Mouse (Mus musculus): ENCODE data around the gene Cav3. TPM values are rescaled to one million over a fixed set of nuclear protein-coding genes. Genes with fewer than 3 reads are reported as not detected.

The Cav3 gene
- polyA plus RNA-seq, 1 experiment from 2014 or later, result 127 TPM

GRCm38 (mm10) chr6:112499456-112499855, 40.2 kb downstream of the Cav3 start:
- Histone ChIP-seq H3K27me3 (ENCODE audit: control insufficient read depth, insufficient read depth, low read length) (no peaks in the 10 kb centered on the region), H3K4me3 (ENCODE audit: low read length) (no peak overlapping the region), H3K4me2 (ENCODE audit: low read depth, low read length) (no peak overlapping the region), H3K4me1 (ENCODE audit: control insufficient read depth, insufficient read depth, low read length) (peaks cover 2% of the 10 kb centered on the region; the same call in 1 of the 2 replicates), H3K27ac (ENCODE audit: low read length) (no peak overlapping the region), H3K9ac (ENCODE audit: low read length) (no peak overlapping the region), H3K9me3 (replicated peaks; ENCODE audit: control insufficient read depth, low read length) (no peaks in the 10 kb centered on the region), H3K36me3 (ENCODE audit: control insufficient read depth, insufficient read depth) (no peaks in the 10 kb centered on the region)
- 88% methylated on average over 2 of the region's 2 CpGs for WGBS
- no peak for ATAC-seq (replicated peaks; ENCODE audit: extremely low read depth, insufficient read depth, low FRiP score)

- Histone ChIP-seq H3K36me3 (ENCODE audit: control insufficient read depth, insufficient read depth) (no peaks in the 10 kb centered on the region), H3K9me3 (replicated peaks; ENCODE audit: control insufficient read depth, low read length) (no peaks in the 10 kb centered on the region), H3K9ac (ENCODE audit: low read length) (no peak overlapping the region), H3K4me2 (ENCODE audit: low read depth, low read length) (no peak overlapping the region), H3K4me3 (ENCODE audit: low read length) (no peak overlapping the region), H3K27me3 (ENCODE audit: control insufficient read depth, insufficient read depth, low read length) (no peaks in the 10 kb centered on the region), H3K4me1 (ENCODE audit: control insufficient read depth, insufficient read depth, low read length) (peaks cover 2% of the 10 kb centered on the region; the same call in 1 of the 2 replicates), H3K27ac (ENCODE audit: low read length) (no peak overlapping the region)
- no peak for ATAC-seq (replicated peaks; ENCODE audit: extremely low read depth, insufficient read depth, low FRiP score)
- WGBS, result 62% methylated on average over 2 of the region's 2 CpGs
Observed at GRCm38 (mm10) chr6:112501156-112501555, 41.9 kb downstream of the Cav3 start.

GRCm38 (mm10) chr6:112507617-112508016, 48.3 kb downstream of the Cav3 start:
- peaks cover 6% of the 10 kb centered on the region for H3K4me1 ChIP-seq (ENCODE audit: control insufficient read depth, insufficient read depth, low read length)
- no peak overlapping the region for H3K27ac ChIP-seq (ENCODE audit: low read length)
- H3K9me3 ChIP-seq (replicated peaks; ENCODE audit: control insufficient read depth, low read length), result no peaks in the 10 kb centered on the region
- no peak overlapping the region for H3K4me2 ChIP-seq (ENCODE audit: low read depth, low read length)
- H3K4me3 ChIP-seq (ENCODE audit: low read length), result no peak overlapping the region
- no peaks in the 10 kb centered on the region for H3K36me3 ChIP-seq (ENCODE audit: control insufficient read depth, insufficient read depth)
- peaks cover 7% of the 10 kb centered on the region; the same call in 1 of the 2 replicates for H3K27me3 ChIP-seq (ENCODE audit: control insufficient read depth, insufficient read depth, low read length)
- peak; percentile 80 for ATAC-seq (replicated peaks; ENCODE audit: extremely low read depth, insufficient read depth, low FRiP score)
- WGBS, result 8% methylated on average over 2 of the region's 2 CpGs
- no peak overlapping the region for H3K9ac ChIP-seq (ENCODE audit: low read length)

GRCm38 (mm10) chr6:112509590-112510131, 50.4 kb downstream of the Cav3 start:
- no peak for ATAC-seq (replicated peaks; ENCODE audit: extremely low read depth, insufficient read depth, low FRiP score)
- 63% methylated on average over 2 of the region's 2 CpGs for WGBS
- Histone ChIP-seq H3K4me2 (ENCODE audit: low read depth, low read length) (no peak overlapping the region), H3K9ac (ENCODE audit: low read length) (no peak overlapping the region), H3K4me3 (ENCODE audit: low read length) (no peak overlapping the region), H3K27me3 (ENCODE audit: control insufficient read depth, insufficient read depth, low read length) (peaks cover 7% of the 10 kb centered on the region; the same call in 1 of the 2 replicates), H3K36me3 (ENCODE audit: control insufficient read depth, insufficient read depth) (no peaks in the 10 kb centered on the region), H3K27ac (ENCODE audit: low read length) (no peak overlapping the region), H3K4me1 (ENCODE audit: control insufficient read depth, insufficient read depth, low read length) (peaks cover 6% of the 10 kb centered on the region), H3K9me3 (replicated peaks; ENCODE audit: control insufficient read depth, low read length) (no peaks in the 10 kb centered on the region)

- 46% methylated on average over 4 of the region's 4 CpGs for WGBS
- Histone ChIP-seq H3K4me3 (ENCODE audit: low read length) (no peak overlapping the region), H3K4me1 (ENCODE audit: control insufficient read depth, insufficient read depth, low read length) (peaks cover 6% of the 10 kb centered on the region), H3K9ac (ENCODE audit: low read length) (no peak overlapping the region), H3K27me3 (ENCODE audit: control insufficient read depth, insufficient read depth, low read length) (peaks cover 7% of the 10 kb centered on the region; the same call in 1 of the 2 replicates), H3K4me2 (ENCODE audit: low read depth, low read length) (no peak overlapping the region), H3K9me3 (replicated peaks; ENCODE audit: control insufficient read depth, low read length) (no peaks in the 10 kb centered on the region), H3K27ac (ENCODE audit: low read length) (no peak overlapping the region), H3K36me3 (ENCODE audit: control insufficient read depth, insufficient read depth) (no peaks in the 10 kb centered on the region)
- no peak for ATAC-seq (replicated peaks; ENCODE audit: extremely low read depth, insufficient read depth, low FRiP score)
Observed at GRCm38 (mm10) chr6:112510346-112510745, 51.0 kb downstream of the Cav3 start.

- 81% methylated on average over 6 of the region's 6 CpGs for WGBS
- ATAC-seq (replicated peaks; ENCODE audit: extremely low read depth, insufficient read depth, low FRiP score), result no peak
- H3K4me2 ChIP-seq (ENCODE audit: low read depth, low read length), result no peak overlapping the region
- H3K9me3 ChIP-seq (replicated peaks; ENCODE audit: control insufficient read depth, low read length), result no peaks in the 10 kb centered on the region
- peaks cover 4% of the 10 kb centered on the region; the same call in 1 of the 2 replicates for H3K27me3 ChIP-seq (ENCODE audit: control insufficient read depth, insufficient read depth, low read length)
- no peak overlapping the region for H3K27ac ChIP-seq (ENCODE audit: low read length)
- no peak overlapping the region for H3K4me3 ChIP-seq (ENCODE audit: low read length)
- H3K36me3 ChIP-seq (ENCODE audit: control insufficient read depth, insufficient read depth), result no peaks in the 10 kb centered on the region
- no peak overlapping the region for H3K9ac ChIP-seq (ENCODE audit: low read length)
- H3K4me1 ChIP-seq (ENCODE audit: control insufficient read depth, insufficient read depth, low read length), result no peaks in the 10 kb centered on the region
Observed at GRCm38 (mm10) chr6:112514591-112514990, 55.3 kb downstream of the Cav3 start.

- Histone ChIP-seq H3K9ac (ENCODE audit: low read length) (no peak overlapping the region), H3K9me3 (replicated peaks; ENCODE audit: control insufficient read depth, low read length) (no peaks in the 10 kb centered on the region), H3K4me2 (ENCODE audit: low read depth, low read length) (no peak overlapping the region), H3K27me3 (ENCODE audit: control insufficient read depth, insufficient read depth, low read length) (no peaks in the 10 kb centered on the region; the same call in 1 of the 2 replicates), H3K27ac (ENCODE audit: low read length) (no peak overlapping the region), H3K36me3 (ENCODE audit: control insufficient read depth, insufficient read depth) (no peaks in the 10 kb centered on the region), H3K4me3 (ENCODE audit: low read length) (no peak overlapping the region), H3K4me1 (ENCODE audit: control insufficient read depth, insufficient read depth, low read length) (no peaks in the 10 kb centered on the region)
- no peak for ATAC-seq (replicated peaks; ENCODE audit: extremely low read depth, insufficient read depth, low FRiP score)
- 52% methylated on average over 1 of the region's 1 CpGs for WGBS
Observed at GRCm38 (mm10) chr6:112516496-112516895, 57.2 kb downstream of the Cav3 start.

- H3K36me3 ChIP-seq (ENCODE audit: control insufficient read depth, insufficient read depth), result no peaks in the 10 kb centered on the region
- no peaks in the 10 kb centered on the region for H3K9me3 ChIP-seq (replicated peaks; ENCODE audit: control insufficient read depth, low read length)
- WGBS, result 76% methylated on average over 3 of the region's 3 CpGs
- H3K4me3 ChIP-seq (ENCODE audit: low read length), result no peak overlapping the region
- H3K27ac ChIP-seq (ENCODE audit: low read length), result no peak overlapping the region
- no peak overlapping the region for H3K9ac ChIP-seq (ENCODE audit: low read length)
- H3K27me3 ChIP-seq (ENCODE audit: control insufficient read depth, insufficient read depth, low read length), result no peaks in the 10 kb centered on the region; the same call in 1 of the 2 replicates
- no peaks in the 10 kb centered on the region for H3K4me1 ChIP-seq (ENCODE audit: control insufficient read depth, insufficient read depth, low read length)
- ATAC-seq (replicated peaks; ENCODE audit: extremely low read depth, insufficient read depth, low FRiP score), result no peak
- H3K4me2 ChIP-seq (ENCODE audit: low read depth, low read length), result no peak overlapping the region
Observed at GRCm38 (mm10) chr6:112517572-112517971, 58.3 kb downstream of the Cav3 start.

GRCm38 (mm10) chr6:112517991-112518390, 58.7 kb downstream of the Cav3 start:
- 70% methylated on average over 3 of the region's 3 CpGs for WGBS
- H3K27ac ChIP-seq (ENCODE audit: low read length), result no peak overlapping the region
- H3K36me3 ChIP-seq (ENCODE audit: control insufficient read depth, insufficient read depth), result no peaks in the 10 kb centered on the region
- H3K27me3 ChIP-seq (ENCODE audit: control insufficient read depth, insufficient read depth, low read length), result no peaks in the 10 kb centered on the region; the same call in 1 of the 2 replicates
- H3K9me3 ChIP-seq (replicated peaks; ENCODE audit: control insufficient read depth, low read length), result no peaks in the 10 kb centered on the region
- no peak overlapping the region for H3K4me3 ChIP-seq (ENCODE audit: low read length)
- no peaks in the 10 kb centered on the region for H3K4me1 ChIP-seq (ENCODE audit: control insufficient read depth, insufficient read depth, low read length)
- no peak for ATAC-seq (replicated peaks; ENCODE audit: extremely low read depth, insufficient read depth, low FRiP score)
- H3K4me2 ChIP-seq (ENCODE audit: low read depth, low read length), result no peak overlapping the region
- no peak overlapping the region for H3K9ac ChIP-seq (ENCODE audit: low read length)
